Mouse (Mus musculus): ENCODE results near the gene Nmnat2. TPM values are rescaled to one million over a fixed set of nuclear protein-coding genes. Genes with fewer than 3 reads are reported as not detected.

Gene Nmnat2
- polyA plus RNA-seq (2016; fragmentation: Nextera tagmentation; extraction: Ambion mirVana) = 26.9 and 28.3 TPM in 2 replicates

DNA sequence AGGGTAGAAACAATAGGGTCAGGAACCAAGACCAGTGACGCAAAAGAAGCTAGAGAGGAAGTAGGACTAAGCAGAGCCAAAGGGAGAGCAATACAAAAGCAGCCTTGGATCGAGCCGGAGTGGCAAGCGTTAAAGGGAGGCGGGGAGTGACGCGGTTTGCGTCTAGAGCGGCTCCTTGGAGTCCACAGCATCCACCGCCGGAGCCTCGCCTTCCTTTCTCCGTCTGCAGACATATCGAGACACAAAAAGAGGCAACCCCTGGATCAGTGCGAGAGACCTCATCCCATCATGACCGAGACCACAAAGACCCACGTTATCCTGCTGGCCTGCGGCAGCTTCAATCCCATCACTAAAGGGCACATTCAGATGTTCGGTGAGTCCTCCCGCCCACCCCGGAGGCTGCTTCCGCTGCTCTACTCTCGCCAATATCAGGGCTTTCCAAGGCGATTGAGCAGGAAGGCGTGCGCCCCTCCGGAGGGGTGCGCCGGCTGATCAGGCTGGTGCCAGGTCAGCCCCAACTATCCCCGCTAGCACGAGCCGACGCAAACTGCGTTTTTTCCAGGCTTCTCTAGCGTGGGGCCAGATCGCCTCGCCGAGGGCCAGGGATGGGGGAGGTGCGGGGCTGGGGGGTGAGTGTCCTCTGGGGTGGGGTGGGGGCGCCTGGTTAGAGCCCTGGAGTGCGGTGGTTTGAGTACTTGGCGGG is at the start of gene Nmnat2:
TSS of gene Nmnat2 (plus strand) at position 173 of the 703 bp plus-strand sequence.
- Histone ChIP-seq H3K9ac (replicated peaks) (peak within 1 kb of the TSS; percentile 64), H3K4me1 (peaks cover 17% of the 10 kb centered on the region), H3K36me3 (no peaks in the 10 kb centered on the region), H3K4me3 (peak within 1 kb of the TSS; percentile 58), H3K27ac (replicated peaks) (peak within 1 kb of the TSS; percentile 83), H3K4me2 (replicated peaks) (peak within 1 kb of the TSS; percentile 88), H3K9me3 (no peaks in the 10 kb centered on the region), H3K27me3 (peaks cover 45% of the 10 kb centered on the region)
- WGBS = under 1% methylated on average over 42 of the region's 42 CpGs
- peak; percentile 79 for ATAC-seq (ENCODE audit: low FRiP score, low read depth)

DNA sequence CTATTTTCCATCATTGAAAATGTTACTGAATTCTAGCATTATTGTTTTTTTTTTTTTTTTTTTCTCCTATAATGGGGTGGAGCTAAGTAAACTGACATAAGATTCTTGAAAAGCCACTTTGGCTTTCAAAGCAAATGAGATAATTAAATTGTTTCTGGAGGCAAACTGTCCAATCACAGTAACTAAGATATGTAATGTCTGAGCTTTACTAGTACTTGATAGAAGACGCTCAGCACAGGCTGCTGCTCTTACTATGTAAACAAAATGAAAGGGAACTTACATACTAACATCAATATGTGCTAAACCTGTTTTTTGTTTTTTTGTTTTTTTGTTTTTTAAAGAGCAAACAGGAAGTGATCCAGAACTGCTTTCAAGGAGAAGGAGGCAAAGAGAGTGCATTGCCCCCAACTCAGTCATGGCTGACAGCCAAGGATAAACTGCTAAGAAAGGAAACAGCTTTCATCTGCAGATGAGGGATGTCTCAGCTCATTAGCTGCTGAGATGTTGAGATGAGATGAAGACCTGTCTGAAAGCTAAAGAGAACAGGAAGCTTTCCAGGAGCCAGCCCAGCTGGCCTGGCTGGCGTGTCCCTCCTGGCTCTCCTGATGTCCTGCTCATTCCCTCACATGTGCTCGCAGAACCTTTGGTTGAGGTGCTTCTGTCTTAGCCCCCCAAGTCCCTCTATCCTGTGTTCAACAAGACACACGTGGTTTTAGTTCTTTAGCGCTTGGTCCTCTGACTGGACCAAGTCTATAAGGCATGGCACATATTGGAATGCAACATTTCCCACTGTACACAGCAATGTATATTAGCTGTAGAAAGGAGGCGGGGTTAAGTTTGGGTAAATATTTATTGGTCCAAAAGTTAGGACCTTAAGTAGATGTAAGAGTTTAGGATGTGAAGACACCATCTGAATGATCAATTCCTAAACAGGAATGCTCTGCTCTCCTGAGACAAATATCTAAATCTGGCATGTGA is 41.0 kb upstream of the Nmnat2 start:
- WGBS = 84% methylated on average over 6 of the region's 6 CpGs
- Histone ChIP-seq H3K27ac (replicated peaks) (no peak overlapping the region), H3K27me3 (no peaks in the 10 kb centered on the region), H3K9me3 (no peaks in the 10 kb centered on the region), H3K4me1 (no peaks in the 10 kb centered on the region), H3K4me2 (replicated peaks) (no peak overlapping the region), H3K4me3 (no peak overlapping the region), H3K9ac (replicated peaks) (no peak overlapping the region), H3K36me3 (no peaks in the 10 kb centered on the region)
- ATAC-seq (ENCODE audit: low FRiP score, low read depth) = no peak

DNA sequence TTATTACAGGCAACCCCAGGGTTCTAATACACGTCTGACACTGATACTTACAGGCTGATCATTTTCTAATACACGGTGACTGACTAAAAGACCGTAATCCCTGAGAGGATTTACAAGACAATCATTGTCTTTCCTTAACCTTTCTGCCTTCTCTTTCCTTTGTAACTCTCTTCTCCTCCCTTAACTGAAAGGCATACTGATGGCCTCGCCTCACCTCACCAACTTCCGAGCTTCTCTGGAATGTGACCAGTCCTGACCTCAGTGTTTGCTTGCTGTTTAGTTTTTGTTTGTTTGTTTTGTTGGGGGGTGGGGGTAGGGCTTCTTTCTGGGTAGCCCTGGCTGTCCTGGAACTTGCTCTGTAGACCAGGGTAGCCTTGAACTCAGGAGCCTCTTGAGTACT is 39.0 kb upstream of the Nmnat2 start:
- Histone ChIP-seq H3K9me3 (no peaks in the 10 kb centered on the region), H3K4me2 (replicated peaks) (no peak overlapping the region), H3K27ac (replicated peaks) (no peak overlapping the region), H3K27me3 (no peaks in the 10 kb centered on the region), H3K9ac (replicated peaks) (no peak overlapping the region), H3K4me1 (no peaks in the 10 kb centered on the region), H3K36me3 (no peaks in the 10 kb centered on the region), H3K4me3 (no peak overlapping the region)
- no peak for ATAC-seq (ENCODE audit: low FRiP score, low read depth)
- WGBS = 13% methylated on average over 5 of the region's 5 CpGs

DNA sequence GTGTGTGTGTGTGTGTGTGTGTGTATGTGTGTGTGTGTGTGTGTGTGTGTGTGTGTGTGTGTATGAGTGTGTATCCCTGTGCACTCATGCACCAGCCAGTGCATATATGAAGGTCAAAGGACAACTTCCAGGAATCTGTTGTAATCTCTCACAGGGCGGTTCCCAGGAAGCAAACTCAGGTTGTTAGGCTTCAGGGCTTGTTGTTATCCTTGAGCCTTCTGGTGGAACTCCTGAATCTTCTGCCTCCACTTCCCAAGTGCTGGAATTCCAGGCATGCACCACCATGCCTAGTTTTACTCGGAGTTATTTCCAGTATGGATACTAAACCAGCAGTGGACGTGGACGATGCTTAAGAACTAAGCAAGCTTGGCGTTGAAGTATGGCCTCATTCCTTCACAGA is 37.9 kb upstream of the Nmnat2 start:
- 86% methylated on average over 5 of the region's 5 CpGs for WGBS

DNA sequence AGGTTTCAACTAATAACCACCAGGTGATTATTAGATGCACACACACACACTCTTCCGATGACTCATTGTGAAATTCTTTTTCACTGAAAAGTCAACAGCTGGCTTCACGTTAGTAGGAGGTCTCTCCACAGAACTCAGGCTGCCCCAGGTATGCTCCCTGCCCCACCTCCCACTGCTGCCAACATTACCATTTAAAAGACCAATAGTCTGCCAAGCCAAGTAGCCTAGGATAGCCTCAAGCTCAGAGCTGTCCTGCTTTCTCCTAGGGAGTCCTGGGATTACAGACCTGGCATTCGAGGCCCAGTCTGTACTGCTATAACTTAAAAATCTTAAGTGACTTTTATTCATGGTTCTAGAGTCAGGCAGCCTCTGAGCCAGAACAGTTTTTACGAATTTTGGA is 37.2 kb upstream of the Nmnat2 start:
- H3K9me3 ChIP-seq = no peaks in the 10 kb centered on the region
- 72% methylated on average over 4 of the region's 4 CpGs for WGBS
- H3K9ac ChIP-seq (replicated peaks) = no peak overlapping the region
- H3K4me3 ChIP-seq = no peak overlapping the region
- no peaks in the 10 kb centered on the region for H3K36me3 ChIP-seq
- no peaks in the 10 kb centered on the region for H3K4me1 ChIP-seq
- no peak overlapping the region for H3K4me2 ChIP-seq (replicated peaks)
- H3K27me3 ChIP-seq = no peaks in the 10 kb centered on the region
- H3K27ac ChIP-seq (replicated peaks) = no peak overlapping the region
- ATAC-seq (ENCODE audit: low FRiP score, low read depth) = no peak

More for the DNA sequence above, 37.9 kb upstream of the Nmnat2 start:
- H3K36me3 ChIP-seq = no peaks in the 10 kb centered on the region
- H3K4me2 ChIP-seq (replicated peaks) = no peak overlapping the region
- no peak overlapping the region for H3K9ac ChIP-seq (replicated peaks)
- no peaks in the 10 kb centered on the region for H3K9me3 ChIP-seq
- no peaks in the 10 kb centered on the region for H3K27me3 ChIP-seq
- H3K4me3 ChIP-seq = no peak overlapping the region
- H3K27ac ChIP-seq (replicated peaks) = no peak overlapping the region
- ATAC-seq (ENCODE audit: low FRiP score, low read depth) = no peak
- no peaks in the 10 kb centered on the region for H3K4me1 ChIP-seq

DNA sequence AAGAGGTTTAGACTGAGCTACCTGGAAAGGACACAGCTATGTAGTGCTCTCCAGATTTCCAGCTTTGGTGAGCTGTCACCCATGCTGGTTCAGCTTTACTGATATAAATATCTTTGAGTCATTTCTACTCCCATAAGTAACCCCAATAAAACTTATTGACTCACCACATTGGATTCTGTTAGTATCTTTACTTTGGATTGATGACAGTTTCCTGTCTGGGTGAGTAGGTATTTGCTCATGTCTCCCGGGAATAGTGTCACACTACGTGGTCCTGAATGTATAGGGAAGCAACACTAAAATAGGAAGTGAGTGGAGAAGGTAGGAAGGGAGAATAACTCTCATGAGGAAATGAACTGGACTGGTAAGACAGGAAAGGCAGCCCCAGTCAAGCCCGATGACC is 33.0 kb upstream of the Nmnat2 start:
- no peaks in the 10 kb centered on the region for H3K36me3 ChIP-seq
- WGBS = 95% methylated on average over 3 of the region's 3 CpGs
- no peak overlapping the region for H3K9ac ChIP-seq (replicated peaks)
- no peak overlapping the region for H3K4me3 ChIP-seq
- H3K4me2 ChIP-seq (replicated peaks) = no peak overlapping the region
- H3K27me3 ChIP-seq = no peaks in the 10 kb centered on the region
- no peak for ATAC-seq (ENCODE audit: low FRiP score, low read depth)
- H3K27ac ChIP-seq (replicated peaks) = no peak overlapping the region
- no peaks in the 10 kb centered on the region for H3K4me1 ChIP-seq
- no peaks in the 10 kb centered on the region for H3K9me3 ChIP-seq

DNA sequence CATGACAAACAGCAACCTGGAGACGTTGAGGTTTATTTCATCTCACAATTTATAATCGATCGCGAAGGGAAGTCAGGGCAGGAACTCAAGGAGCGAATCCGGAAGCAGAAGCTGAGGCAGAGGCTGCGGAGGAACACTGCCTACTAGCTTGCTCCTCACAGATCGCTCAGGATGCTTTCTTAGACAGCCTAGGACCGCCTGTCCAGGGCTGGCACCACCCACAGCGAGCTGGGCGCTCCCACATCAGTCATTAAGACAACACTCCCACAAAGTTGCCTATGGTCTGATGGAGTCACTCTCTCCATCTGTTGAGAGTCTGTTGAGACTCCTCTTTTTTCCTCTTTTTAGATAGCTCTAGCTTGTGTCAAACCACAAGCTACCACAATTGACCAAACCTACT is 20.8 kb upstream of the Nmnat2 start:
- H3K27me3 ChIP-seq = no peaks in the 10 kb centered on the region
- no peak for ATAC-seq (ENCODE audit: low FRiP score, low read depth)
- H3K4me2 ChIP-seq (replicated peaks) = no peak overlapping the region
- H3K9ac ChIP-seq (replicated peaks) = no peak overlapping the region
- no peaks in the 10 kb centered on the region for H3K9me3 ChIP-seq
- 59% methylated on average over 11 of the region's 11 CpGs for WGBS
- no peaks in the 10 kb centered on the region for H3K4me1 ChIP-seq
- no peak overlapping the region for H3K27ac ChIP-seq (replicated peaks)
- no peak overlapping the region for H3K4me3 ChIP-seq
- H3K36me3 ChIP-seq = no peaks in the 10 kb centered on the region

DNA sequence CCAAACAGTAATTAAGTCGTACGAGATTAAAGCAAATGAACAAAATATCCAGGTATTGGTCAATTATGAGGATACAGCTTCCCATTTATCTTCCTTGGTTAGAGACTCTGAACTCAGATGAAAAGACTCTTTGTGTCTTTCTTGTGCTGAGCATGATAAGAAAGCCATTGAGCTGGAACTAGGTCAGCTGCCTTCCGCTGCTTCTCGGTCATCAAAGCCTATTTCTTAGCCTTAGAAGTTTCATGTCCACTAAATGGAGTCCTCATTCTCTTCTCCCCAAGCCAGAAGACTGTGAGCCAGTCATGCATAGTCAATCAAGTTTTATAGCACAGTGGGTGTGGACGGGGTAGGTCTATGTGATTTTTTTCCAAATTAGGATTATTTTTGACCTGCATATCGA is 19.3 kb upstream of the Nmnat2 start:
- H3K36me3 ChIP-seq = no peaks in the 10 kb centered on the region
- no peak overlapping the region for H3K4me2 ChIP-seq (replicated peaks)
- H3K4me3 ChIP-seq = no peak overlapping the region
- no peak overlapping the region for H3K9ac ChIP-seq (replicated peaks)
- ATAC-seq (ENCODE audit: low FRiP score, low read depth) = no peak
- no peaks in the 10 kb centered on the region for H3K9me3 ChIP-seq
- H3K27ac ChIP-seq (replicated peaks) = no peak overlapping the region
- H3K27me3 ChIP-seq = no peaks in the 10 kb centered on the region
- WGBS = 53% methylated on average over 6 of the region's 6 CpGs
- H3K4me1 ChIP-seq = no peaks in the 10 kb centered on the region

DNA sequence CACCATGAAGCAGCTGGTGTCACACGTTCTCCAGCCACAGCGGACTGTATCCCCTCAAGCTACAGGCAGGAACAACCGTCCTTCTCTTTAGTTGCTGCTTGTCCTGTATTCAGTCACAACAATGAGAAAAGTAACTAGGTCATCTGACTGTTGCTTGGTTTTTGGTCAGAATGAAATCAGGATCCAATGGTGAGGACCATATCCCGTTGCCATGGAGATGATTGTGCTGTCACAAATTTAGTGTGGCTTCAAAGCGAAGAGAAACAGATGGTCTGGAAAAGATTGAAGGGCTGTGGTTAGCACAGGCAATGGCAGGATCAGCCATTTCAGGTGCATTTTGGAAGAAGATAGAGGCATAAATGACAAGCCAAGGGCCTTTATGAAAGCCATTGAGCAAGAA is 18.4 kb upstream of the Nmnat2 start:
- ATAC-seq (ENCODE audit: low FRiP score, low read depth) = no peak
- Histone ChIP-seq H3K9me3 (no peaks in the 10 kb centered on the region), H3K4me2 (replicated peaks) (no peak overlapping the region), H3K9ac (replicated peaks) (no peak overlapping the region), H3K4me1 (no peaks in the 10 kb centered on the region), H3K27me3 (no peaks in the 10 kb centered on the region), H3K36me3 (no peaks in the 10 kb centered on the region), H3K27ac (replicated peaks) (no peak overlapping the region), H3K4me3 (no peak overlapping the region)
- WGBS = 81% methylated on average over 5 of the region's 5 CpGs

DNA sequence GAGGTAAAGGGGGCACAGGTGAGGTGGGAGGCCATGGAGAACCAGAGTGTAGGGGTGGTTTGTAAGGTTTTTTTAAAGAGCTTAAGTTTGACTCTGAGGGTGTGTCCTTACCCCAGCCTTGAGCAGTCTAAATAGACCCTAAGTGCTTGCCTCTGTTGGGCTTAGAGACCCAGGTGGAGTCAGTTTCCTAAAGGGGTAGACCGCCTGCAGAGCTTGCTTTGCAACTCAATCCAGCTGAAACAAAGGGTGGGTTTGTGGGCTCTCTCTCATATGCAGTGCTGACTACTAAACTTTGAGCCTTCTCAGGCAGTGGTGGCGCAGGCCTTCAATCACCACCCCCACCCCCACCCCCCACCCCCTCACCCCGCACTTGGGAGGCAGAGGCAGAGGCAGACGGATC is 11.8 kb upstream of the Nmnat2 start:
- H3K4me2 ChIP-seq (replicated peaks) = no peak overlapping the region
- no peaks in the 10 kb centered on the region for H3K27me3 ChIP-seq
- H3K9me3 ChIP-seq = no peaks in the 10 kb centered on the region
- WGBS = 45% methylated on average over 4 of the region's 4 CpGs
- no peaks in the 10 kb centered on the region for H3K4me1 ChIP-seq
- no peak overlapping the region for H3K9ac ChIP-seq (replicated peaks)
- H3K4me3 ChIP-seq = no peak overlapping the region
- H3K36me3 ChIP-seq = no peaks in the 10 kb centered on the region
- H3K27ac ChIP-seq (replicated peaks) = no peak overlapping the region
- no peak for ATAC-seq (ENCODE audit: low FRiP score, low read depth)

DNA sequence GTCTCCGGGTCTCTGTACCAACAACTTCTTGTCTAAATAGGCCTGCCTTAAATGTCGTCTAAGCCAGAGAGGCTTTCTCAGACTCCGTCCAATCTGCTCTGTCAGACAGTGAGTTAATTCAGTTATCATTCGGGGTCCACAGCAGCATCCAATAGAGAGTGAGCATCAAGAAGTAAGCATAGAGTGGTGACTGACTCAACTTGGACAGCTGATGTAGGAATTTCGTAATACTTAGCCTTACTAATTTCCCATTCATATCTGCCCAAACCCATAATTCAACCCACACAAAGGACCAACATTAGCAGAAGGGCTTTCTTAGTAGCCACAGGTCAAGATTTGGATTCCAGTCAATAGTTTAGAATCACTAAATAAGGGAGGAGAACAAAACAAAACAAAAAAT is 626 bp upstream of the Nmnat2 start:
- no peaks in the 10 kb centered on the region for H3K9me3 ChIP-seq
- no peak overlapping the region for H3K27ac ChIP-seq (replicated peaks)
- no peak overlapping the region for H3K4me3 ChIP-seq
- H3K4me2 ChIP-seq (replicated peaks) = no peak overlapping the region; the same call in 1 of the 2 replicates
- no peaks in the 10 kb centered on the region for H3K36me3 ChIP-seq
- no peak overlapping the region for H3K9ac ChIP-seq (replicated peaks)
- peaks cover 45% of the 10 kb centered on the region for H3K27me3 ChIP-seq
- ATAC-seq (ENCODE audit: low FRiP score, low read depth) = no peak
- H3K4me1 ChIP-seq = peaks cover 17% of the 10 kb centered on the region
- WGBS = 82% methylated on average over 5 of the region's 5 CpGs

DNA sequence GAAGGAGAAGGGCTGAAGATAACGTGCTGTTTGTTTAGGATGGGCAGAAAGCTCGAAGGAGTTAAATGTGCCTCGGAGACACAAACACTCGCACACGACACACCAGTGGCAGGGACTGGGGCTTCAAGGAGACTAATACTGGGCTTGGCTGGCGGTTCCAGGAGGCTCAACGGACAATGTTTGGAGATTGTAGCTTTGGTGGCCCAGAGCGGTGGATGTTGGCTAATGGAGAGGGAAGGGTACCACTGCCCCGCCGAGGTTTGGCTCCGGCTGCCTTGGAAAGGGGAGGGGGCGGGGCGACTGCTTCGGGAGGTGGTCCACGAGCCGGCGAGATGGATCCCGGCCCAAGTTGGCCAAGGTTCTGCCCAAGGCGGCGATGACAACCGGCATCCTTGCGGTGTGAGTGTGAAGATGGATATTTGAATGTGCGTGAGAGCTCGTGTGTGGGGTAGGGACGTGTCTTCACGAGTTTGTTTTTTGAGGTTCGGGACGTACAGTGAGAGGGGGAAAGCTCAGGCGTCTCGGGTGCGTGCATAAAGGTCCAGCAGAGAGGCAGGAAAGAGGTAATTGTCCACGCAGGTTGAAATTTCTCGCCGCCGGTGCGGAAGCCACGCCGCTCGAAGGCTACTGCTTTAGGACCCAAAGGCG is 895 bp downstream of the Nmnat2 start:
- H3K27ac ChIP-seq (replicated peaks) = peak overlapping the region; percentile 83; the same call in 1 of the 2 replicates
- peak overlapping the region; percentile 58 for H3K4me3 ChIP-seq
- peaks cover 17% of the 10 kb centered on the region for H3K4me1 ChIP-seq
- no peaks in the 10 kb centered on the region for H3K36me3 ChIP-seq
- ATAC-seq (ENCODE audit: low FRiP score, low read depth) = peak; percentile 50
- peak overlapping the region; percentile 64 for H3K9ac ChIP-seq (replicated peaks)
- H3K9me3 ChIP-seq = no peaks in the 10 kb centered on the region
- H3K4me2 ChIP-seq (replicated peaks) = peak overlapping the region; percentile 88
- WGBS = under 1% methylated on average over 40 of the region's 40 CpGs
- H3K27me3 ChIP-seq = peaks cover 45% of the 10 kb centered on the region

Data from midbrain, embryonic 12.5 days (tissue).